Mouse (Mus musculus) spleen, postnatal 10 days (tissue): ENCODE results near the gene Tbx18.

Experiments used
- DNase-seq, 2 experiments: peaks; one replicate each; pipeline ENCODE4 v3.0.0; 2021 to 2022; ENCODE audit warnings: low spot score in 2 of 2

The Tbx18 gene

GRCm38 (mm10) chr9:87710360-87710759 lies 20.7 kb downstream of the Tbx18 start:
- DNase-seq: no peak

- DNase-seq: peak in 1 of 2 experiments; percentile 60
Observed at GRCm38 (mm10) chr9:87708151-87708550, 22.9 kb downstream of the Tbx18 start.

- DNase-seq: no peak
Observed at GRCm38 (mm10) chr9:87702267-87702666, 28.8 kb downstream of the Tbx18 start.

- DNase-seq: no peak
Observed at GRCm38 (mm10) chr9:87686981-87687380, 44.1 kb downstream of the Tbx18 start.

GRCm38 (mm10) chr9:87682247-87682646 lies 48.8 kb downstream of the Tbx18 start:
- DNase-seq: no peak
